Mouse (Mus musculus) splenic B cell, adult 2 months (primary cell): ENCODE data around the gene Gpt2.

ENCODE experiments used
- DNase-seq: peaks from one replicate; pipeline ENCODE4 v3.0.0-alpha.2; 2011; ENCODE audit warnings: low read depth, low spot score
- H3K27me3 ChIP-seq: 2 replicates; pipeline ENCODE4 v1.6.1; 2012; ENCODE audit warnings: mild to moderate bottlenecking, low read length, moderate library complexity, mixed read lengths; ENCODE audit not compliant: control insufficient read depth, poor library complexity, insufficient read depth, severe bottlenecking
- H3K36me3 ChIP-seq: 2 replicates; pipeline ENCODE4 v1.6.1; 2012; ENCODE audit warnings: mild to moderate bottlenecking, low read length, moderate library complexity, mixed read lengths; ENCODE audit not compliant: control insufficient read depth, poor library complexity, insufficient read depth, severe bottlenecking

Gene Gpt2

GRCm38 (mm10) chr8:85492125-85492875 lies at the start of gene Gpt2:
Gpt2 (plus strand) TSS chr8:85492576.
- H3K27me3 ChIP-seq = no peaks in the 10 kb centered on the region; the same call in 1 of the 2 replicates
- DNase-seq = peak; percentile 83
- no peaks in the 10 kb centered on the region for H3K36me3 ChIP-seq

- H3K27me3 ChIP-seq = no peaks in the 10 kb centered on the region
- no peak for DNase-seq
- H3K36me3 ChIP-seq = no peaks in the 10 kb centered on the region
These were observed 48.3 kb upstream of the Gpt2 start for GRCm38 (mm10) chr8:85444092-85444491.

GRCm38 (mm10) chr8:85445936-85446685 lies 46.3 kb upstream of the Gpt2 start:
- Histone ChIP-seq H3K36me3 (no peaks in the 10 kb centered on the region), H3K27me3 (no peaks in the 10 kb centered on the region)
- no peak for DNase-seq

- no peaks in the 10 kb centered on the region for H3K27me3 ChIP-seq
- no peak for DNase-seq
These were observed 42.0 kb upstream of the Gpt2 start for GRCm38 (mm10) chr8:85450335-85450734.

GRCm38 (mm10) chr8:85452328-85452727 lies 40.0 kb upstream of the Gpt2 start:
- H3K27me3 ChIP-seq = no peaks in the 10 kb centered on the region
- DNase-seq = no peak

More at GRCm38 (mm10) chr8:85450335-85450734, 42.0 kb upstream of the Gpt2 start:
- H3K36me3 ChIP-seq = no peaks in the 10 kb centered on the region

GRCm38 (mm10) chr8:85453256-85453655 lies 39.1 kb upstream of the Gpt2 start:
- Histone ChIP-seq H3K36me3 (no peaks in the 10 kb centered on the region), H3K27me3 (no peaks in the 10 kb centered on the region)
- no peak for DNase-seq

More at GRCm38 (mm10) chr8:85452328-85452727, 40.0 kb upstream of the Gpt2 start:
- no peaks in the 10 kb centered on the region for H3K36me3 ChIP-seq

GRCm38 (mm10) chr8:85454750-85455149 lies 37.6 kb upstream of the Gpt2 start:
- Histone ChIP-seq H3K36me3 (no peaks in the 10 kb centered on the region), H3K27me3 (no peaks in the 10 kb centered on the region)
- DNase-seq = no peak

GRCm38 (mm10) chr8:85456536-85456935 lies 35.8 kb upstream of the Gpt2 start:
- Histone ChIP-seq H3K36me3 (no peaks in the 10 kb centered on the region), H3K27me3 (no peaks in the 10 kb centered on the region)
- DNase-seq = peak; percentile 85

- DNase-seq = no peak
- H3K36me3 ChIP-seq = no peaks in the 10 kb centered on the region
- H3K27me3 ChIP-seq = no peaks in the 10 kb centered on the region
These were observed 32.8 kb upstream of the Gpt2 start for GRCm38 (mm10) chr8:85459582-85459981.

GRCm38 (mm10) chr8:85460804-85461203 lies 31.6 kb upstream of the Gpt2 start:
- Histone ChIP-seq H3K27me3 (no peaks in the 10 kb centered on the region), H3K36me3 (no peaks in the 10 kb centered on the region)
- DNase-seq = no peak

- peak; percentile 39 for DNase-seq
- Histone ChIP-seq H3K27me3 (no peaks in the 10 kb centered on the region), H3K36me3 (no peaks in the 10 kb centered on the region)
These were observed 31.0 kb upstream of the Gpt2 start for GRCm38 (mm10) chr8:85461377-85461776.

- Histone ChIP-seq H3K27me3 (no peaks in the 10 kb centered on the region), H3K36me3 (no peaks in the 10 kb centered on the region)
- DNase-seq = no peak
These were observed 29.9 kb upstream of the Gpt2 start for GRCm38 (mm10) chr8:85462441-85462840.

- Histone ChIP-seq H3K36me3 (no peaks in the 10 kb centered on the region), H3K27me3 (no peaks in the 10 kb centered on the region)
- DNase-seq = no peak
These were observed 28.1 kb upstream of the Gpt2 start for GRCm38 (mm10) chr8:85464316-85464715.

GRCm38 (mm10) chr8:85466056-85466455 lies 26.3 kb upstream of the Gpt2 start:
- Histone ChIP-seq H3K36me3 (no peaks in the 10 kb centered on the region), H3K27me3 (no peaks in the 10 kb centered on the region)
- no peak for DNase-seq

- DNase-seq = no peak
- H3K27me3 ChIP-seq = no peaks in the 10 kb centered on the region
- no peaks in the 10 kb centered on the region for H3K36me3 ChIP-seq
These were observed 21.6 kb upstream of the Gpt2 start for GRCm38 (mm10) chr8:85470753-85471152.
